Mouse (Mus musculus) adrenal gland, adult (tissue): ENCODE results near the gene Rpa2.
A peak's percentile ranks its signal among the peaks of the same experiment; 100 is the strongest.
"Not testable (repeated sequence)": the region's sequence is repeated elsewhere in the genome, so short reads cannot be mapped to it uniquely, and the experiment has no call there.

Source experiments
- DNase-seq, 2 experiments: peaks; one replicate each; pipeline ENCODE4 v3.0.0; 2022 to 2023; ENCODE audit warnings: low spot score in 1 of 2; ENCODE audit not compliant: inconsistent age in 2 of 2

The Rpa2 gene

GRCm38 (mm10) chr4:132767914-132768876 lies at the start of gene Rpa2:
Rpa2 (plus strand) TSS chr4:132768332.
- DNase-seq = peak; percentile 98 to 100

DNA sequence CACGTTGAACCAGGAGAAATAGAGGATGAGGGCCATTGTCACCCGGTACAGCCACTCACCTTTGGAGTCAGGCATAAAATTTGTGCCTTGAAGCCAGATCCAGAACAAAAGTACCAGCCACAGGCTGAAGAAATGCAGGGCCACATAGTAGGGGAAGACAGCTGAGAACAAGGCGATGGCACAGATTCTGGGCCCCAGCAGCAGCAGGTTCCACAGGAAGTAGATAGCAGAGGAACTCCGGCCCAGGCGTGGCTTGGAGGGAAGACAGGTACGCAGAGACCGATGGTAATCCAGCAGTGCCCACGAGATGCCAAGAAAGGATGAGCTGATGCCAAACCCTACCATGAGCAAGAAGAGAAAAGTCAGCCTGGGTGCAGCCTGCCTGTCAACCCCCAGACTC lies 39.9 kb upstream of the Rpa2 start:
- DNase-seq = peak in 1 of 2 experiments; percentile 17

DNA sequence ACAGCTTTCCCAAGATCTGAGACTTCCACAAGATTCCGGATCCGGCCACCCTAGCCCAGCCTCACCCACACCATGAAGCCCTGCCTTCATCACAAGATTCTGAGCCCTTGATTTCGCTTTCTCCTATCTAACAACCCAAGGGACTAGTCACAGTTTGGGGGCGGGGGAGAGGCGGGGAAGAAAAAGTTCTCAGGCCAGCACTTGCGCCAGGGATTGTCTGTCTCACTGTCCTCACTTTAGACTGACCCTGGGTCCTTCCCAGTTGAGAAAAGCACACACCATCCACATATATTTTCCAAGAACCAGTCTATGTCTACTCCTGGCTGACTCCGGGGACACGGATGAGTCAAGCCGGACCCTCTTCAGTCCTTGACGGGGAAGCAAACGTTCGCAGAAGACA lies 36.5 kb upstream of the Rpa2 start:
- DNase-seq = peak in 1 of 2 experiments; percentile 40

DNA sequence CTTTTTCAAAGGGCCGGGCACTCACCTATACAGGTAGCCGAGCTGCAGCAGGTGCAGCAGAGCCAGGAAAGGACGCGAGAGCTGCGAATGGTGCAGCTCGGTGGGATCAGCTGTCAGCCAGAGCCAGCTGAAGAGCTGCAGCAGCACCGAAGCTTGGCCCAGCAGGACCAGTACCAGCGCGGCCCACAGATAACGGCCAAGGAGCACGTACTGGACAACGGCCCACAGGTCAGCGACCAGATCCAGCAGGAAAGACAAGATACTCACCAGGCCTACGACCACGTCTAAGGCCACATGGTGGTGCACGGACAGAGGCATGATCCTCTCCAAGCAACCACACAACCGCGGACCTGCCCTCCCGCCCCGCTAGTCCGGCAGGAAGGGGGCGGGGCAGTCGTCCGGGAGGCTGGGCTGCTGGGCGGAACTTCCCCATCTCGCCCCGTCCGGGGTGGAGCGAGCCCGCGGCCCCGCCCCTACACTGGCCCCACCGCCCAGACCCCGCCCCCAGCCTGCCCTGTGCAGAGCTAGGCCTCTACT lies 35.9 kb upstream of the Rpa2 start, which contains the start of gene Xkr8:
Gene Xkr8, minus strand, starts transcription at position 399 of the 537 bp plus-strand sequence.
- DNase-seq = peak; percentile 94 to 97

GRCm38 (mm10) chr4:132733071-132733770 lies 34.9 kb upstream of the Rpa2 start:
- DNase-seq = no peak

DNA sequence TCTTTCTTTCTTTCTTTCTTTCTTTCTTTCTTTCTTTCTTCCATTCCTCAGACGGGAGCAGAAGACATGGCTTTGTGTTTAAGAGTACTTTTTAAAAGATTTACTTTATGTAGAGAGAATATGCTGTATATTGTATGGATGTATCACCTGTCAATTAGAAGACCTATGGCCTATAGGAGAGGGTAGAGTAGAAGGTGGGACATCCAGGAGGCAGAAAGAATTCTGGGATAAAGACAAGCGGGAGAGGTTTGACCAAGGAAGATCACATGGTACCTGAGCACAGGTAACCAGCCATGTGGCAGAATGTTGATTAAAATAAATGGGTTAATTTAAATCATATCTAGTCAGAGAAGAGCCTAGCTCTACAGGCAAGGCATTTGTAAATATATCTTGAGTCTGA lies 33.4 kb upstream of the Rpa2 start:
- no peak for DNase-seq

DNA sequence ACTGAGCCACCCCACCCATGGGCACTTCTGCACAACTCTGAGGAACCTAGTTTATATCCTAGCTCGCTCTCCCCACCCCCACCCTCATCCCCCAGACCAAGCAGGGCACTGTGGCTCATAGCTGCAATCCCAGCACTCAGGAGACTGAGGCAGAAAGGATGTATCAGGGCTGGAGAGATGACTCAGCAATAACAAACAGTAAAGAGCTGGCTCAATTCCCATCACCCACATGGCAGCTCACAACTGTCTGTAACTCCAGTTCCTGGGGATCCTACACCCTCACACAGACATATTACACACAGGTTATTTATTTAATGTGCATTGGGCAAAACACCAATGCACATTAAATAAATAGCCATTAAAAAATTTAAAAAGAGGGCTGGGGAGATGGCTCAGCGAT lies 32.7 kb upstream of the Rpa2 start:
- no peak for DNase-seq

DNA sequence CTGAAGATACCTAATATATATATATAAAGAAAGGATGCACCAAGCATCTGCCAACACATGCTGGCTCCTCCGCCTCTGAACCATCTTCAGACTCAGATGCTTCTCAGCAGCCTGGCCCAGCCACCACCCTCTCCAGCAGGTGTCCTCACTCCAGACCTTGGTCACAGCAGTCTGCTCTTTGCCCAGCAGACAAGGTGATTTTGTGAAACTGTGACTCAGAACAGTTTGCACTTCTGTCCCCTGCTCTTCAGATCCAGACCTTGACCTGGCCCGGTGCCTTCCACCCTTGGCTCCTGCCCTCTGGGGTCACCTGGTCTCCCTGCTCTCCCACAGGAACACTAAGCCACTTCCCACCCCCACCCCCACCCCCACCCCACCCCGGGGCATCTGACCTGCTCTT lies 32.2 kb upstream of the Rpa2 start:
- no peak for DNase-seq

- not testable (repeated sequence) for DNase-seq
Measured at GRCm38 (mm10) chr4:132737154-132737553, 31.0 kb upstream of the Rpa2 start.

DNA sequence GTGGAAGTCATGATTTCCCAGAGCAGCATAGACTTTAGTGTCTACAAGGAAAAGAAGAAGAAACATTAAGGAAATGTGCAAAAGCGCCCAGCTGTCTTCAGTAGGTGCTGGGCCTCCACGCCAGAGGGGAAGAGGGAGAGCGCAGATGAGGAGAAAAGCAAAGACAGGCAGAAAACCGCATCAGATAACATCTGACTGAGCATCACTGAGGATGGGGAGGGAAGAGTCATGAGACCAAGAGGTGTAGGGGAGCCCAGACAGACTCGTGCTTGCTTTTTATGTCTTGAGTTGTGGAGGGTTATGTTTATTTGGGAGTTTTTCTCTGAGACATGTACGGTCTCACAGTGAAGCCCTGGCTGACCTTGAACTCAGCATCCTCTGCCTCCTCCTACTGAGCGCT lies 26.6 kb upstream of the Rpa2 start:
- DNase-seq = no peak

- DNase-seq = peak in 1 of 2 experiments; percentile 62
Measured at GRCm38 (mm10) chr4:132743992-132744911, 23.9 kb upstream of the Rpa2 start.

- no peak for DNase-seq
Measured at GRCm38 (mm10) chr4:132746911-132747517, 21.1 kb upstream of the Rpa2 start.

- peak; percentile 38 to 67 for DNase-seq
Measured at GRCm38 (mm10) chr4:132747664-132748259, 20.4 kb upstream of the Rpa2 start.

DNA sequence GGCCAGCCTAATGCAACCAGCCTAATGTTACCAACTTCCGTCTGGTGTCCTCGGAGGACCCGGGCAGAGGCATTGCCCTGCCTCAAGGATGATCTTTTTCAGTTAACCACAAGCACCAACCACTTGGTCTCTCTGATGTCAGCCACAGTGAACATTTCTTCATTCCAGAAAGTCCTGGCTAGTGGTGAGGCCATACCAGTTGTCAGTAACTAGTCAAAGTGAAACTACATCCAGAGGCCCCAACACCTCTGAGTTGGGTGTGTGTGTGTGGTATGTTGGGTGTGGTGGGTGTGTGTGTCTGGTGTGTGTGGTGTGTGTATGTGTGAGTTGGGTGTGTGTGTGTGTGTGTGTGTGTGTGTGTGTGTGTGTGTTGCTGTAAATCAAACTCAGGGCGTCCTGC lies 19.4 kb upstream of the Rpa2 start:
- no peak for DNase-seq

- DNase-seq = no peak
Measured at GRCm38 (mm10) chr4:132749258-132749982, 18.7 kb upstream of the Rpa2 start.

GRCm38 (mm10) chr4:132752992-132753391 lies 15.1 kb upstream of the Rpa2 start:
- peak in 1 of 2 experiments; percentile 52 for DNase-seq

- DNase-seq = peak; percentile 75 to 91
Measured at GRCm38 (mm10) chr4:132756974-132757373, 11.2 kb upstream of the Rpa2 start, which contains the start of gene Smpdl3b. Smpdl3b (minus strand) TSS chr4:132757252.

DNA sequence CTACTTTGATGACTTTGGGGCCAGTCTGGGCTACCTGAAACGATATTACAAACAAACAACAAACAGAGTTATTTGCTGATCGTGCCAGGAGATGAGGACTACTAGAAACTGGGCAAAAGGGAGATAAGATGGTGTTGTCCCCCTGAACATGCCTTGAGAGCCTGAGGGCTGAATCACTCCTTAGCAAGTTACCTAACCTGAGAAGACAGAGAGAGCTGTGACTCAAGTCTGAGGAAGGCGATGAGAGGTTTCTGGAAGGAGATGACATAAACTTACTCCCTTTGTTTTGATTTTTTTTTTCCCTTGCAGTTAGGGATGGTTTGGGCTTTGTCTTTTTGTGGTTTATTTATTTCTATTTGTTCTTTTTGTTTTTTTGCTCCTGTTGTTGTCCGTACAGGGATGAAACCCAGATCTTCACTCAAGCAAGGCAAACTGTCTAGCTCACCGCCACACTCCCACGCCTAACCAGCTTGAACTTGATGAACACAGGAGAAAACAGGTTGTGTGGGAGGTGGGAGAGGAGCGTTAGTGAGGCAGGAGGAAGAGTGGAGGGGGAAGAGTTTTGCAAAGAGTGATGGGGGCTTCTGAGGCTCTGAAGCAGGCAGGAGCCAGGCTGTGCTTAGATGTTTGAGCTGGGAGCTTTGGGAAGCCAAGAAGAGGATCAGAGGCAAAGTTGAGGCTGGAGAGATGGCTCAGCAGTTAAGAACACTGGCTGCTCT lies 10.3 kb upstream of the Rpa2 start:
- DNase-seq = no peak
